Mouse (Mus musculus) embryo, embryonic 10.5 days (tissue): ENCODE measurements around the gene Dio3.
A peak's percentile ranks its signal among the peaks of the same experiment; 100 is the strongest.

Experiments used
- DNase-seq: peaks from one replicate; pipeline ENCODE4 v3.0.0-alpha.2; 2015; ENCODE audit warnings: low spot score

The Dio3 gene

GRCm38 (mm10) chr12:110278853-110279252, at the start of gene Dio3:
Gene Dio3, plus strand, starts transcription at chr12:110279068.
- DNase-seq, result peak; percentile 76

- DNase-seq, result no peak
These were observed 48.6 kb upstream of the Dio3 start for GRCm38 (mm10) chr12:110230296-110230695.

- DNase-seq, result no peak
These were observed 48.1 kb upstream of the Dio3 start for GRCm38 (mm10) chr12:110230767-110231166.

GRCm38 (mm10) chr12:110231709-110232600, 46.9 kb upstream of the Dio3 start:
- peak; percentile 56 for DNase-seq

GRCm38 (mm10) chr12:110235908-110236307, 43.0 kb upstream of the Dio3 start:
- no peak for DNase-seq

GRCm38 (mm10) chr12:110237046-110237445, 41.8 kb upstream of the Dio3 start:
- DNase-seq, result no peak

- DNase-seq, result no peak
These were observed 39.5 kb upstream of the Dio3 start for GRCm38 (mm10) chr12:110239358-110239757.

GRCm38 (mm10) chr12:110244581-110244980, 34.3 kb upstream of the Dio3 start:
- DNase-seq, result no peak

GRCm38 (mm10) chr12:110245461-110245860, 33.4 kb upstream of the Dio3 start:
- no peak for DNase-seq

- no peak for DNase-seq
These were observed 26.7 kb upstream of the Dio3 start for GRCm38 (mm10) chr12:110252163-110252575.

- DNase-seq, result no peak
These were observed 23.1 kb upstream of the Dio3 start for GRCm38 (mm10) chr12:110255731-110256130.

- no peak for DNase-seq
These were observed 22.2 kb upstream of the Dio3 start for GRCm38 (mm10) chr12:110256478-110257220.

- no peak for DNase-seq
These were observed 10.6 kb upstream of the Dio3 start for GRCm38 (mm10) chr12:110268226-110268625.

- no peak for DNase-seq
These were observed 9.2 kb upstream of the Dio3 start for GRCm38 (mm10) chr12:110269686-110270085.

- no peak for DNase-seq
These were observed 2.8 kb upstream of the Dio3 start for GRCm38 (mm10) chr12:110276034-110276433.

- no peak for DNase-seq
These were observed 1.5 kb upstream of the Dio3 start for GRCm38 (mm10) chr12:110277259-110277964.

- DNase-seq, result peak; percentile 47
These were observed 932 bp upstream of the Dio3 start for GRCm38 (mm10) chr12:110277965-110278307.

- DNase-seq, result no peak
These were observed 1.5 kb downstream of the Dio3 start for GRCm38 (mm10) chr12:110280373-110280772.

GRCm38 (mm10) chr12:110283792-110284191, 4.9 kb downstream of the Dio3 start:
- DNase-seq, result peak; percentile 39

GRCm38 (mm10) chr12:110292816-110293215, 13.9 kb downstream of the Dio3 start:
- no peak for DNase-seq

- no peak for DNase-seq
These were observed 16.0 kb downstream of the Dio3 start for GRCm38 (mm10) chr12:110294891-110295290.

GRCm38 (mm10) chr12:110298653-110299052, 19.8 kb downstream of the Dio3 start:
- DNase-seq, result peak; percentile 69

- DNase-seq, result no peak
These were observed 40.8 kb downstream of the Dio3 start for GRCm38 (mm10) chr12:110319696-110320095.
